In the genomic region with DNA sequence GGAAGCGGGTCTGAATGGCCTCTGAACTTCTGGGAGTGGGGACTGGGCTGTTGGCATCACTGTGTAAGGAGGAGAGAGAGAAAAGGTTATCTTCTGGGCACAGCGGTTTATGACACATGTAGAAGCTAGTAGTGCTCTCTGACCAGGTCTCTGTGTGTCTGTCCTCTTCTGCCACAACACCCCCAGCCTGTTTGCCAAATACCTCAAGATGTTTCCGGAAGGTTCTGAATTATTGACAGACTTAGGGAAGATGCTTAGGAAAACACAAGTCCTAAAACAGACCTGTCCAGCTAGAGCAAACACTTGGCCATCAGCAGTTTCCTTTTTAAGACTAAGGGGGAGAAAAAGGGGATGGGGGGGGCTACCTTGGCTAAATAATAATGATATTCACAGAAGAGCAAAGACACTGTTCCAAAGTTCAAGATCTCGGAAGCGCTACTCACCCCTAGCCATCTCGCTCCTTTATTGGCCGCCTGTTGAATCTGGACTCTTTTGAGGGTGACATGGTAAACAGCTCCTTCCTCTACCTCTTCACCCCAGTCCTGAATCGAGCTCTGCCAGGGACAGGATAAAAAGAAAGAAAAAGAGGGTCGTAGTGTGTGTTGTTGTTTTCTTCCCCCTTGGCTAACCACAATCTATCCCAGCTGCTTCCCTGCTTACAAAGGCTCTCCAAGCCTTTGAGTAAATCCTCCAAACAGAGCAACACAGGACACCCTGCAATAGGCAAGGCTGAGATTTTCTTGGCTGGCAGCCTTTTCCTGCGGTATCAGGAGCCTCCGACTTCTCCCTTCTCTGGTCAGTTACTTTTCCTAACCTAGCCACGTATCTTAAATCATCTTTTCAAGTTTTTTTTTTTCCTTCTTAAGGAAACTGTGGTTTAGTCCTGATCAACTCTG, we compare ENCODE assay signal across 8 mouse cellular contexts.
DNase-seq lines count a peak whose midpoint lies in the region; ATAC-seq and TF ChIP-seq lines count a peak whose summit lies in the region.

No protein-coding gene starts in this region.

- H3K27me3 ChIP-seq in C2C12 (ENCODE audit: control insufficient read depth, insufficient read depth, insufficient read length), result no peaks in the 10 kb centered on the region
- no peaks in the 10 kb centered on the region for H3K27me3 ChIP-seq in heart, embryonic 14.5 days (ENCODE audit: control insufficient read depth, insufficient read depth, low read length)
- H3K27me3 ChIP-seq in kidney, embryonic 16.5 days (ENCODE audit: insufficient read depth, low read length), result no peaks in the 10 kb centered on the region

- H3K9ac ChIP-seq in heart, embryonic 14.5 days (ENCODE audit: low read length), result peak overlapping the region; percentile 95
- peak overlapping the region; percentile 69 for H3K9ac ChIP-seq in kidney, embryonic 16.5 days (replicated peaks; ENCODE audit: low read length)

- 21% methylated on average over 12 of the region's 12 CpGs for WGBS in heart, embryonic 14.5 days
- 30% methylated on average over 12 of the region's 12 CpGs for WGBS in kidney, embryonic 16.5 days

- peaks cover 2% of the 10 kb centered on the region for H3K79me3 ChIP-seq in C2C12 (ENCODE audit: low read depth)

- no peak overlapping the region for H3K27ac ChIP-seq in cortical plate, adult 2 months (ENCODE audit: insufficient read depth, low read length)
- H3K27ac ChIP-seq in heart, embryonic 14.5 days (replicated peaks in 1 of 2; ENCODE audit: control insufficient read depth in 1 of 2, insufficient read depth in 1 of 2, low read depth in 2 of 2, low read length in 2 of 2), result peak overlapping the region; percentile 98 to 99
- peak overlapping the region; percentile 71 for H3K27ac ChIP-seq in kidney, embryonic 16.5 days (ENCODE audit: low read length)

- H3K4me2 ChIP-seq in heart, embryonic 14.5 days (ENCODE audit: low read length), result peak overlapping the region; percentile 85
- H3K4me2 ChIP-seq in kidney, embryonic 16.5 days (replicated peaks; ENCODE audit: low read depth, low read length), result peak overlapping the region; percentile 61

- no peak for TF ChIP-seq CTCF in C2C12 (IDR thresholded peaks at IDR 0.05; ENCODE audit: control insufficient read depth, insufficient read depth, insufficient read length)
- no peak for TF ChIP-seq CTCF in cortical plate, adult 2 months (IDR thresholded peaks at IDR 0.05; ENCODE audit: extremely low read depth, insufficient read depth, low read length)

- peak overlapping the region; percentile 30 for H3ac ChIP-seq in C2C12 (ENCODE audit: control insufficient read depth, insufficient read length, low read depth)

- TF ChIP-seq POLR2A in cortical plate, adult 2 months (IDR thresholded peaks at IDR 0.05; ENCODE audit: extremely low read depth, insufficient read depth, low read length), result no peak

- peak overlapping the region; percentile 8 for H3K4me3 ChIP-seq in C2C12 (ENCODE audit: insufficient read depth, poor library complexity, severe bottlenecking)
- peak overlapping the region; percentile 35 for H3K4me3 ChIP-seq in cortical plate, adult 2 months (ENCODE audit: insufficient read depth, low read length)
- H3K4me3 ChIP-seq in heart, embryonic 14.5 days (ENCODE audit: control insufficient read depth in 1 of 2, insufficient read depth in 1 of 2, low read depth in 1 of 2, low read length in 2 of 2), result peak overlapping the region; percentile 60 to 72
- peak overlapping the region; percentile 61 for H3K4me3 ChIP-seq in kidney, embryonic 16.5 days (ENCODE audit: low read length)

- H3K4me1 ChIP-seq in cortical plate, adult 2 months (ENCODE audit: control insufficient read depth, insufficient read depth, low read length), result no peaks in the 10 kb centered on the region
- H3K4me1 ChIP-seq in heart, embryonic 14.5 days (ENCODE audit: control insufficient read depth in 2 of 2, insufficient read depth in 2 of 2, low read length in 2 of 2), result peaks cover 19 to 59% of the 10 kb centered on the region in 2 experiments
- peaks cover 33% of the 10 kb centered on the region for H3K4me1 ChIP-seq in kidney, embryonic 16.5 days (ENCODE audit: insufficient read depth, low read length)

- no peaks in the 10 kb centered on the region for H3K36me3 ChIP-seq in C2C12 (ENCODE audit: control insufficient read depth, insufficient read depth)
- peaks cover 24% of the 10 kb centered on the region for H3K36me3 ChIP-seq in heart, embryonic 14.5 days (ENCODE audit: control insufficient read depth, insufficient read depth, low read length)
- H3K36me3 ChIP-seq in kidney, embryonic 16.5 days (ENCODE audit: insufficient read depth, low read length), result peaks cover 5% of the 10 kb centered on the region

- peak; percentile 67 for DNase-seq in lung, postnatal 36 days
- DNase-seq in layer of hippocampus, adult 9-11 months, result no peak
- no peak for DNase-seq in urinary bladder, adult 2 months (ENCODE audit: low spot score)
- no peak for DNase-seq in frontal cortex, adult 2 months (ENCODE audit: extremely low spot score in 1 of 2, low spot score in 1 of 2)

- peaks cover 4% of the 10 kb centered on the region; the same call in 1 of the 2 replicates for H3K9me3 ChIP-seq in heart, embryonic 14.5 days (ENCODE audit: control insufficient read depth, low read length)
- no peaks in the 10 kb centered on the region; the same call in 1 of the 2 replicates for H3K9me3 ChIP-seq in kidney, embryonic 16.5 days (ENCODE audit: low read length)

- 0 out of 2 replicates have a peak, but pooled peaks have one; percentile 20 for ATAC-seq in heart, embryonic 14.5 days (ENCODE audit: insufficient number of reproducible peaks, insufficient read depth, low FRiP score, low read depth)
- no peak for ATAC-seq in kidney, embryonic 16.5 days (ENCODE audit: low FRiP score, low TSS enrichment)

- H3K79me2 ChIP-seq in C2C12 (ENCODE audit: control insufficient read depth, insufficient read depth), result no peaks in the 10 kb centered on the region

TF ChIP-seq in C2C12, 6 proteins besides CTCF, POLR2A, EP300 and RAD21:
- TF ChIP-seq MYOG (IDR thresholded peaks at IDR 0.05; ENCODE audit: control insufficient read depth, extremely low read depth, insufficient read length) (no peak), MYOD1 (IDR thresholded peaks at IDR 0.05; ENCODE audit: control insufficient read depth, insufficient read length, low read depth) (no peak), MAX (IDR thresholded peaks at IDR 0.05) (no peak), CEBPB (IDR thresholded peaks at IDR 0.05; ENCODE audit: low read depth) (no peak), FOSL1 (IDR thresholded peaks at IDR 0.05; ENCODE audit: insufficient read depth, low read length, poor library complexity, severe bottlenecking) (no peak), USF1 (IDR thresholded peaks at IDR 0.05; ENCODE audit: low read depth) (no peak)

Comparison
In these comparisons a context has a peak if more than half of its experiments do, and no peak if none do; other contexts are left out.
1. H3K4me3 ChIP-seq: peak in every context shown above with its lines; median percentile 66 in heart, embryonic 14.5 days; 61 in kidney, embryonic 16.5 days; 35 in cortical plate, adult 2 months; 8 in C2C12.